Mouse (Mus musculus) liver, postnatal 0 days (tissue): Measurements from ENCODE around the gene Traf1. TPM values are rescaled to one million over a fixed set of nuclear protein-coding genes. Genes with fewer than 3 reads are reported as not detected.

Experiments
- ATAC-seq: fragments of 200-750 bp; cut with Nextera tagmentation; 2 replicates; pipeline ENCODE4 v1.8.0; 2017; ENCODE audit warnings: mild to moderate bottlenecking, moderate library complexity
- DNase-seq: peaks from one replicate; pipeline ENCODE4 v3.0.0-alpha.2; 2016
- H3K27ac ChIP-seq: fragments of 300-500 bp; sonication (generic); 2 replicates; pipeline ENCODE4 v1.5.1; 2014; ENCODE audit warnings: antibody characterized with exemption, moderate library complexity, mild to moderate bottlenecking, low read depth
- H3K27me3 ChIP-seq: fragments of 300-500 bp; sonication (generic); 2 replicates; pipeline ENCODE4 v1.6.1; 2014; ENCODE audit warnings: low read length, control low read depth, mixed read lengths; ENCODE audit not compliant: insufficient read depth
- H3K36me3 ChIP-seq: fragments of 300-500 bp; sonication (generic); replicated peaks from 2 replicates; pipeline ENCODE4 v1.6.1; 2014; ENCODE audit warnings: mild to moderate bottlenecking, control low read depth, low read length, moderate library complexity, mixed read lengths; ENCODE audit not compliant: insufficient read depth
- H3K4me1 ChIP-seq: fragments of 300-500 bp; sonication (generic); 2 replicates; pipeline ENCODE4 v1.6.1; 2014; ENCODE audit warnings: antibody characterized with exemption, mild to moderate bottlenecking, control low read depth; ENCODE audit not compliant: insufficient read depth
- H3K4me2 ChIP-seq: fragments of 300-500 bp; sonication (generic); 2 replicates; pipeline ENCODE4 v1.6.1; 2014; ENCODE audit warnings: low read depth, mild to moderate bottlenecking, low read length, moderate library complexity, mixed read lengths
- H3K4me3 ChIP-seq: fragments of 300-500 bp; sonication (generic); 2 replicates; pipeline ENCODE4 v1.5.1; 2014; ENCODE audit warnings: low read depth, low read length
- H3K9ac ChIP-seq: fragments of 300-500 bp; sonication (generic); replicated peaks from 2 replicates; pipeline ENCODE4 v1.6.1; 2014; ENCODE audit warnings: mild to moderate bottlenecking, moderate library complexity
- H3K9me3 ChIP-seq: fragments of 300-500 bp; sonication (generic); 2 replicates; pipeline ENCODE4 v1.6.1; 2016; ENCODE audit warnings: mild to moderate bottlenecking, control low read depth, low read length, mixed read lengths
- CTCF ChIP-seq: sonication (generic); IDR thresholded peaks from 2 replicates; pipeline ENCODE4 v1.5.1; 2016; ENCODE audit warnings: antibody characterized with exemption, low read depth
- EP300 ChIP-seq: IDR thresholded peaks from 2 replicates; pipeline ENCODE4 v1.6.1; 2016; ENCODE audit warnings: antibody characterized with exemption, low read depth, mild to moderate bottlenecking
- whole genome bisulfite sequencing: fragments of 180-500 bp; shearing (Covaris S2); extraction: QIAGEN DNeasy Blood & Tissue Kit; methylation state at CpG from one replicate; pipeline ENCODE4 v1.1.7; 2014; ENCODE audit not compliant: insufficient replicate concordance; 5-methylcytosine and 5-hydroxymethylcytosine counted together
- polyA plus RNA-seq: library from polyadenylated mRNA; unstranded; fragments of >200 nt; fragmentation: Nextera tagmentation; extraction: Ambion mirVana; gene quantifications from 2 replicates; pipeline ENCODE4 v1.2.1, GENCODE M21; 2015

The Traf1 gene
- polyA plus RNA-seq, 1 experiment from 2014 or later: 0.34 TPM

- Histone ChIP-seq H3K4me1 (no peaks in the 10 kb centered on the region), H3K9me3 (no peaks in the 10 kb centered on the region), H3K4me3 (no peak overlapping the region), H3K27me3 (no peaks in the 10 kb centered on the region), H3K36me3 (peaks cover 5% of the 10 kb centered on the region; the same call in 1 of the 2 replicates), H3K4me2 (no peak overlapping the region), H3K27ac (no peak overlapping the region), H3K9ac (no peak overlapping the region)
- TF ChIP-seq CTCF (no peak), EP300 (no peak)
- WGBS: 79% methylated on average over 19 of the region's 19 CpGs
- no peak for ATAC-seq
- no peak for DNase-seq
These were observed 66.0 kb downstream of the Traf1 start for GRCm38 (mm10) chr2:34895503-34896113.

GRCm38 (mm10) chr2:34893950-34894349, 67.6 kb downstream of the Traf1 start:
- no peak overlapping the region for H3K4me2 ChIP-seq
- no peak for ATAC-seq
- TF ChIP-seq EP300 (no peak), CTCF (no peak)
- DNase-seq: no peak
- no peaks in the 10 kb centered on the region for H3K27me3 ChIP-seq
- H3K36me3 ChIP-seq: peaks cover under 1% of the 10 kb centered on the region; the same call in 1 of the 2 replicates
- no peaks in the 10 kb centered on the region for H3K4me1 ChIP-seq
- H3K9ac ChIP-seq: no peak overlapping the region
- H3K9me3 ChIP-seq: no peaks in the 10 kb centered on the region
- H3K27ac ChIP-seq: no peak overlapping the region
- 49% methylated on average over 5 of the region's 5 CpGs for WGBS
- H3K4me3 ChIP-seq: no peak overlapping the region

Other genes with a start within 250 kb of the Traf1 start
- gene Gapvd1, start 206.5 kb downstream of the Traf1 start, polyA plus RNA-seq: 37.1 and 39.0 TPM in 2 replicates
- gene Hspa5, start 189.8 kb downstream of the Traf1 start, polyA plus RNA-seq: 384 and 424 TPM in 2 replicates
- 17.0 and 20.4 TPM in 2 replicates for gene Rabepk, start 161.9 kb downstream of the Traf1 start, polyA plus RNA-seq
- gene Fbxw2, start 135.5 kb downstream of the Traf1 start, polyA plus RNA-seq: 36.1 and 38.3 TPM in 2 replicates
- gene Gm34653, start 128.8 kb downstream of the Traf1 start, polyA plus RNA-seq: 0.06 TPM in 1 of 2 replicates, not detected in the other
- 7.2 and 8.5 TPM in 2 replicates for gene Cutal, start 87.4 kb downstream of the Traf1 start, polyA plus RNA-seq
- gene Psmd5, start 86.8 kb downstream of the Traf1 start, polyA plus RNA-seq: 36.0 and 37.3 TPM in 2 replicates
- 1.1 and 1.3 TPM in 2 replicates for gene Phf19, start 47.7 kb downstream of the Traf1 start, polyA plus RNA-seq
- gene Hc, start 99.7 kb upstream of the Traf1 start, polyA plus RNA-seq: 81.0 and 82.7 TPM in 2 replicates
- 90.6 and 102 TPM in 2 replicates for gene AI182371, start 139.8 kb upstream of the Traf1 start, polyA plus RNA-seq
- gene Cntrl, start 147.7 kb upstream of the Traf1 start, polyA plus RNA-seq: 10.5 and 10.8 TPM in 2 replicates
- 208 and 217 TPM in 2 replicates for gene Rab14, start 239.3 kb upstream of the Traf1 start, polyA plus RNA-seq